Mouse (Mus musculus) lung, adult 2 months (tissue): ENCODE results near the gene Cnr2. TPM values are rescaled to one million over a fixed set of nuclear protein-coding genes. Genes with fewer than 3 reads are reported as not detected.

ENCODE experiments used
- DNase-seq: peaks from one replicate; pipeline ENCODE4 v3.0.0; 2022
- H3K4me1 ChIP-seq: fragments of 200-500 bp; 2 replicates; pipeline ENCODE4 v1.6.1; 2011; ENCODE audit warnings: low read length; ENCODE audit not compliant: control insufficient read depth, insufficient read depth
- H3K4me3 ChIP-seq: fragments of 200-500 bp; replicated peaks from 2 replicates; pipeline ENCODE3; 2011; ENCODE audit warnings: low read depth, mild to moderate bottlenecking, control low read depth, low read length; ENCODE audit errors: extremely low read depth
- CTCF ChIP-seq: fragments of 200-500 bp; IDR thresholded peaks from 2 replicates; pipeline ENCODE4 v1.5.1; 2011; ENCODE audit warnings: mild to moderate bottlenecking, low read length, control low read depth; ENCODE audit not compliant: insufficient read depth
- POLR2A ChIP-seq: fragments of 200-500 bp; IDR thresholded peaks from 2 replicates; pipeline ENCODE4 v1.6.1; 2011; ENCODE audit warnings: low read depth, mild to moderate bottlenecking, control low read depth, low read length, borderline replicate concordance; ENCODE audit errors: extremely low read depth
- WGBS: fragments of 180-500 bp; shearing (Covaris S2); methylation state at CpG from one replicate; pipeline ENCODE4 v1.1.7; 2018; 5-methylcytosine and 5-hydroxymethylcytosine counted together
- polyA plus RNA-seq: library from polyadenylated mRNA; depleted of rRNA; stranded (reverse); fragments of >200 nt; gene quantifications from 2 replicates; pipeline ENCODE4 v1.2.3, GENCODE M21; 2012; rRNA removed

Cnr2 gene
- 7.3 and 9.1 TPM in 2 replicates for polyA plus RNA-seq

GRCm38 (mm10) chr4:135895071-135895571, at the start of gene Cnr2:
Gene Cnr2 (plus strand): TSS chr4:135895394.
- no peak for TF ChIP-seq CTCF
- TF ChIP-seq POLR2A: no peak
- DNase-seq: no peak
- Histone ChIP-seq H3K4me1 (no peaks in the 10 kb centered on the region), H3K4me3 (peak within 1 kb of the TSS; percentile 36)
- 47% methylated on average over 8 of the region's 8 CpGs for WGBS

- TF ChIP-seq CTCF (no peak), POLR2A (no peak)
- Histone ChIP-seq H3K4me3 (no peak overlapping the region), H3K4me1 (no peaks in the 10 kb centered on the region)
- WGBS: 39% methylated on average over 5 of the region's 5 CpGs
- no peak for DNase-seq
Observed at GRCm38 (mm10) chr4:135847581-135847980, 47.6 kb upstream of the Cnr2 start.

- DNase-seq: no peak
- H3K4me1 ChIP-seq: peaks cover 4% of the 10 kb centered on the region; the same call in 1 of the 2 replicates
- 44% methylated on average over 13 of the region's 13 CpGs for WGBS
- TF ChIP-seq POLR2A: no peak
- no peak for TF ChIP-seq CTCF
- H3K4me3 ChIP-seq: no peak overlapping the region
Observed at GRCm38 (mm10) chr4:135850411-135851095, 44.6 kb upstream of the Cnr2 start.

- TF ChIP-seq POLR2A (no peak), CTCF (no peak)
- Histone ChIP-seq H3K4me1 (peaks cover 4% of the 10 kb centered on the region; the same call in 1 of the 2 replicates), H3K4me3 (no peak overlapping the region)
- no peak for DNase-seq
- WGBS: 89% methylated on average over 9 of the region's 9 CpGs
Observed at GRCm38 (mm10) chr4:135851942-135852341, 43.3 kb upstream of the Cnr2 start.

- Histone ChIP-seq H3K4me1 (peaks cover 7% of the 10 kb centered on the region), H3K4me3 (no peak overlapping the region)
- 92% methylated on average over 14 of the region's 14 CpGs for WGBS
- TF ChIP-seq CTCF (no peak), POLR2A (no peak)
- no peak for DNase-seq
Observed at GRCm38 (mm10) chr4:135853987-135854546, 41.1 kb upstream of the Cnr2 start.

GRCm38 (mm10) chr4:135854630-135855029, 40.6 kb upstream of the Cnr2 start:
- no peak for DNase-seq
- Histone ChIP-seq H3K4me1 (peaks cover 7% of the 10 kb centered on the region), H3K4me3 (no peak overlapping the region)
- 62% methylated on average over 11 of the region's 11 CpGs for WGBS
- TF ChIP-seq POLR2A (no peak), CTCF (no peak)

DNA sequence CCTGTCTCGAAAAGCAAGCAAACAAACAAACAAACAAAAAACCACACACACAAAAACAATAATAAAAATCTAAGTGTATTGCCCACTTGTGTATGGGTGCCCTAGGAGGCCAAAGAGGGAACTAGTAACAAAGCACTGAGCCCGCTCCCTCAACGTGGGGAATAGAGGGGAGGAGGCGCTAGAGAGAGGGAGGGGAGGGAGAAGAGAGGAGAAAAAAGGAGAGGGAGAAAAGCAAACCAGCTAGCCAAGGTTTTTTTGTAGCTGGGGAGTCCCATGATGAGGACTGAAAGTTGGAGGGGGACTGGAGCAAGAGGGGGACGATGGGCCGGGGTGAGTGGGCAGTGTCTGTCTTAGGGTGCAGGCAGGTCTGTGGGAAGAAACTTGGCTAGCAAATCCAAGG, 40.1 kb upstream of the Cnr2 start:
- peaks cover 7% of the 10 kb centered on the region for H3K4me1 ChIP-seq
- WGBS: 4% methylated on average over 6 of the region's 6 CpGs
- DNase-seq: no peak
- TF ChIP-seq CTCF: no peak
- TF ChIP-seq POLR2A: no peak
- peak overlapping the region; percentile 93 for H3K4me3 ChIP-seq

DNA sequence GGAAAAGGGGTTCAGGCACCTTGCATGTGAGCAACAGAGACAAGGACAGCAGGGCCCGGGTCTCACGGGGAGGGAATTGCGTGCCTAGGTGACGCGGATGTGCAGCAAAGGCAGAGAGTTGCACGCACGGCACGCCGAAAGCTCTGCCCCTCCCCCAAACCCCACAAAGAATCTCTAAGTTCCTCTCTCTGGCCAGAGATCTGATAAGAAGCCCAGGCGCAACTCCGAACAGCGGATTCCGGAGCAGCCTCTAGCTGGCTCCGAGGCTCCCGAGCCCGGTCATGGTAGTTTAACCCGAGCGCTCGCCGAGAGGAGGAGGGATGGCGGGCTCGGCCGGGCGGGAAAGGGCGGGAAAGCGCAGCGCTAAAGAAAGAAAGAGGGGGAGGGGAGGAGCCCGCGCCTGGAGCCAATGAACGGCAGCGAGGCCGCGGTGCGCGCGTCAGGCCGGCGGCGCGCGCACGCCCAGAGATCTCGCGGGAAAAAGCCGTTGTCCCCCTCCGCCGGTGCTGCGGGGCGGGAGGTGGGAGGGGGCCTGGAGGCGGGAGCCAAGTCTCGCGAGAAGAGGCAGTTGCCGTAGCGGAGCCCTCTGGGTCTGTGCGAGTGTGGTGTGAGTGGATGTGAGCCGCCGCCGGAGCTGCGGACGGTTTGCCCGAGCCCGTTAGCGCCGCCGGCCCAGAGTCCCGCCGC, 39.5 kb upstream of the Cnr2 start, which contains the start of gene Srsf10:
TSS of gene Srsf10 (plus strand) at position 212 of the 687 bp plus-strand sequence.
- WGBS: under 1% methylated on average over 65 of the region's 67 CpGs
- TF ChIP-seq POLR2A (peak; percentile 74; the same call in 1 of the 2 replicates), CTCF (no peak)
- DNase-seq: peak; percentile 94
- peaks cover 7% of the 10 kb centered on the region for H3K4me1 ChIP-seq
- H3K4me3 ChIP-seq: peak within 1 kb of the TSS; percentile 99
